Mouse (Mus musculus): ENCODE data around the gene Fnip1. TPM values are rescaled to one million over a fixed set of nuclear protein-coding genes. Genes with fewer than 3 reads are reported as not detected.

Fnip1 gene
- polyA plus RNA-seq, 1 experiment from 2014 or later = 12.4 TPM

DNA sequence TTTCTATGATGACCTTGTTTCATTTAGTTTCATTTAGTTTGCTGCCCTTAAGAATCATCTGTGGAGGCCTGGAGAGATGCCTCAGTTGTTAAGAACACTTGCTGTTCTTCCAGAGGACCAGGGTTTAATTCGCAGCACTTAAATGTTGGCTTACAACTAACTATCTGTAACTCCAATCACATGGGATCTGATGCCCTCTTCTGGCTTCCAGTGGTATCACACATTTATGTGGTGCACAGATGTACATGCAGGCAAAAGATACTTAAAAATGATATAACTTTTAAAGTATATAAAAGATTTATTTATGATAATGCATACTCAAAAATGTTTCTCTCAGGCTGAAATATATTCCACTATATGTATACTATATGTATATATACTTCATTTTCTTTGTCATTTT, 40.4 kb downstream of the Fnip1 start:
- 91% methylated on average over 1 of the region's 1 CpGs for WGBS
- DNase-seq (ENCODE audit: low spot score) = no peak
- Histone ChIP-seq H3K36me3 (ENCODE audit: control insufficient read depth, insufficient read depth, low read length) (peaks cover 19% of the 10 kb centered on the region), H3K4me2 (ENCODE audit: low read length) (no peak overlapping the region), H3K9me3 (ENCODE audit: control insufficient read depth, low read length) (no peaks in the 10 kb centered on the region), H3K4me3 (ENCODE audit: low read depth, low read length) (no peak overlapping the region), H3K27ac (ENCODE audit: low read depth) (no peak overlapping the region), H3K9ac (ENCODE audit: low read length) (no peak overlapping the region), H3K27me3 (replicated peaks; ENCODE audit: control insufficient read depth, insufficient read depth, low read length) (no peaks in the 10 kb centered on the region), H3K4me1 (replicated peaks; ENCODE audit: control insufficient read depth, insufficient read depth, low read length) (no peaks in the 10 kb centered on the region)
- no peak for ATAC-seq (replicated peaks; ENCODE audit: low FRiP score, low TSS enrichment, low read depth)

DNA sequence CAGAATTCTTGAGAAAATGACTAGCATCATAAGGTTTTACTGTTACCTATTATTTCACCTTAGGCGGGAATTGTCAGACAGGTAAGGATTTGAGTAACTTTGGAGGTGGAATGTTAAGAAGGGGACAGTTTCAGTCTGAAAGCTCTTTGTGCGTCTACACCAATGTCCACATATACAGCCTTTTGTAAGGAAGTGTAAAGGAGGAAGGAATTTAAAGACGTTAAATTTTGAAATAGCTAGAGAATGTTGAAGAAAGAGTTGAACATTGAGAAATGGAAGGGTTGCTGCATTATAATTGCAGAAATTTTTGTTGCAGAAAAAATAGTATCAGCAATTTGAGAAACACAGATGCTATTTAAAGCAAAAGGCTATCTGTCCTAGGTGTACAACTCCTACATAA, 48.0 kb downstream of the Fnip1 start:
- Histone ChIP-seq H3K27ac (ENCODE audit: low read depth) (no peak overlapping the region), H3K9ac (ENCODE audit: low read length) (no peak overlapping the region), H3K36me3 (ENCODE audit: control insufficient read depth, insufficient read depth, low read length) (peaks cover 24% of the 10 kb centered on the region), H3K4me1 (replicated peaks; ENCODE audit: control insufficient read depth, insufficient read depth, low read length) (no peaks in the 10 kb centered on the region), H3K9me3 (ENCODE audit: control insufficient read depth, low read length) (no peaks in the 10 kb centered on the region), H3K27me3 (replicated peaks; ENCODE audit: control insufficient read depth, insufficient read depth, low read length) (no peaks in the 10 kb centered on the region), H3K4me2 (ENCODE audit: low read length) (no peak overlapping the region), H3K4me3 (ENCODE audit: low read depth, low read length) (no peak overlapping the region)
- no peak for ATAC-seq (replicated peaks; ENCODE audit: low FRiP score, low TSS enrichment, low read depth)
- no peak for DNase-seq (ENCODE audit: low spot score)
- 92% methylated on average over 3 of the region's 3 CpGs for WGBS

DNA sequence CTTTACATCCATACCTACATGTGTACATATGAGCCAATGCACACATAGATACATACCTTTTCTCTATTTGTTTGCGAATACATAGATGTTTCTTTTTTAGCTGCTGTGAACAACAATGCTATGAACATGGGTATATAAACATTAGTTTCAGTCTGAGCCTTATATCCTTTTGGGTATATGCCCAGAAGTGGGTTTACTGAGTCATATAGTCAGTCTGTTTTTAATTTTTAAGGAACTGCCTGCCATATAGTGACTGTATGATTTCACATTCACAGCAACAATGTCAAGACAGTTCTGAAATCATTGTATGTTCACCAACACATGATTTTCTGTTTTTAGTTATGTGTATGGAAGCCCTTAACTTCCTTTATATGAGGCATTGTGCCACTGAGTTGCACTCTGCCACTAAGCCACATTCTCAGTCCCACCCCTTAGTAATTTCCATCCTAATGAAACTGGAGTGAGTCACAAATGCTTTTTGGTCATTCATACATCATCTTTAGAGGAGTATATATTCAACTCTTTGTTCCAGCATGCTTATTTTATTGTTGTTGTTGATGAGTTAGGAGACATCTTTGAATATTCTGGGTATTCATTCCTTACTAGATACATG, 54.1 kb downstream of the Fnip1 start:
- no peak overlapping the region for H3K4me3 ChIP-seq (ENCODE audit: low read depth, low read length)
- DNase-seq (ENCODE audit: low spot score) = no peak

DNA sequence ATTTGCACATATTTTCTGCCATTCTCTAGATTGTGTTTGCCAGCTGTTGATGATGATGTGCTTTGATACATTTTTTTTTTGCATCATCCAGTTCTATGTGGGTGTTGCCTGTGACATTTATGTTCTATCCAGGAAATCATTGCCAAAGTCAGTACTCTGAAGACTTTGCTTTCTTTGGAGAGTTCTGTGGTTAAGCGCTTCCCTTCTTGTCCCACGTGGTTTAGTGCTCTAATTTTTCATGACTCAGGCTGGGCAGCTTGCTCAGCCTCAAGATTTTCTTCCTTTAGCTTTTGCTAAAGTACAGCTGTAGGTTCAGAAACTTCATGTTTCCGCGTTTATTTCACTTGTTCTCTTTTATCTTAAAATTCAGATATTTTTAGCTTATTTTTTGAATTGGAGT, 54.6 kb downstream of the Fnip1 start:
- no peaks in the 10 kb centered on the region for H3K9me3 ChIP-seq (ENCODE audit: control insufficient read depth, low read length)
- no peaks in the 10 kb centered on the region for H3K27me3 ChIP-seq (replicated peaks; ENCODE audit: control insufficient read depth, insufficient read depth, low read length)
- no peaks in the 10 kb centered on the region for H3K4me1 ChIP-seq (replicated peaks; ENCODE audit: control insufficient read depth, insufficient read depth, low read length)
- 92% methylated on average over 4 of the region's 4 CpGs for WGBS
- DNase-seq (ENCODE audit: low spot score) = no peak
- H3K27ac ChIP-seq (ENCODE audit: low read depth) = no peak overlapping the region
- no peak for ATAC-seq (replicated peaks; ENCODE audit: low FRiP score, low TSS enrichment, low read depth)
- H3K36me3 ChIP-seq (ENCODE audit: control insufficient read depth, insufficient read depth, low read length) = peaks cover 40% of the 10 kb centered on the region
- H3K4me2 ChIP-seq (ENCODE audit: low read length) = no peak overlapping the region
- no peak overlapping the region for H3K4me3 ChIP-seq (ENCODE audit: low read depth, low read length)
- H3K9ac ChIP-seq (ENCODE audit: low read length) = no peak overlapping the region

More for the DNA sequence above, 54.1 kb downstream of the Fnip1 start:
- Histone ChIP-seq H3K4me2 (ENCODE audit: low read length) (no peak overlapping the region), H3K36me3 (ENCODE audit: control insufficient read depth, insufficient read depth, low read length) (peaks cover 37% of the 10 kb centered on the region), H3K4me1 (replicated peaks; ENCODE audit: control insufficient read depth, insufficient read depth, low read length) (no peaks in the 10 kb centered on the region), H3K9me3 (ENCODE audit: control insufficient read depth, low read length) (no peaks in the 10 kb centered on the region), H3K27ac (ENCODE audit: low read depth) (no peak overlapping the region), H3K9ac (ENCODE audit: low read length) (no peak overlapping the region), H3K27me3 (replicated peaks; ENCODE audit: control insufficient read depth, insufficient read depth, low read length) (no peaks in the 10 kb centered on the region)
- 97% methylated on average over 1 of the region's 1 CpGs for WGBS
- no peak for ATAC-seq (replicated peaks; ENCODE audit: low FRiP score, low TSS enrichment, low read depth)

DNA sequence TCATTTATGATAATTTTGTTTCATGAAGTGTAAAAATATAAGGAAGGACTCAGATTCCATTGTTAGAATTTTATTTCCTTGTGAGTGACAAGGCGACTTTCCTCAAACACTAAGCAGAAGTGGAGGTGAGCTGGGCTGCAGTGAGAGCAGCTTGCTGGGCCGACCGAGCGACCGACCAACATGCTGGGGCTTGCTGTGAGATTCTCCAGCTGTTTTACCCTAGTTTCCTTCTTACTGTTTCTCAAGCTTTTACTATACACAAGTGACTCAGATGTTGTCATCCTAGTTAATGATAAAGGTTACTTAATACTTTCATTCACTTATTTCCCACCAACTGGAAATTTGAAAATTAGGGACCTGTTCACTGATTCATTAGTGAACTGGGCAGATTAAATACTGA, 61.8 kb downstream of the Fnip1 start:
- Histone ChIP-seq H3K4me3 (ENCODE audit: low read depth, low read length) (no peak overlapping the region), H3K4me1 (replicated peaks; ENCODE audit: control insufficient read depth, insufficient read depth, low read length) (no peaks in the 10 kb centered on the region), H3K4me2 (ENCODE audit: low read length) (no peak overlapping the region), H3K27ac (ENCODE audit: low read depth) (no peak overlapping the region), H3K27me3 (replicated peaks; ENCODE audit: control insufficient read depth, insufficient read depth, low read length) (no peaks in the 10 kb centered on the region), H3K36me3 (ENCODE audit: control insufficient read depth, insufficient read depth, low read length) (peaks cover 43% of the 10 kb centered on the region), H3K9me3 (ENCODE audit: control insufficient read depth, low read length) (no peaks in the 10 kb centered on the region), H3K9ac (ENCODE audit: low read length) (no peak overlapping the region)
- DNase-seq (ENCODE audit: low spot score) (no peak), ATAC-seq (replicated peaks; ENCODE audit: low FRiP score, low TSS enrichment, low read depth) (no peak)
- 71% methylated on average over 5 of the region's 5 CpGs for WGBS

DNA sequence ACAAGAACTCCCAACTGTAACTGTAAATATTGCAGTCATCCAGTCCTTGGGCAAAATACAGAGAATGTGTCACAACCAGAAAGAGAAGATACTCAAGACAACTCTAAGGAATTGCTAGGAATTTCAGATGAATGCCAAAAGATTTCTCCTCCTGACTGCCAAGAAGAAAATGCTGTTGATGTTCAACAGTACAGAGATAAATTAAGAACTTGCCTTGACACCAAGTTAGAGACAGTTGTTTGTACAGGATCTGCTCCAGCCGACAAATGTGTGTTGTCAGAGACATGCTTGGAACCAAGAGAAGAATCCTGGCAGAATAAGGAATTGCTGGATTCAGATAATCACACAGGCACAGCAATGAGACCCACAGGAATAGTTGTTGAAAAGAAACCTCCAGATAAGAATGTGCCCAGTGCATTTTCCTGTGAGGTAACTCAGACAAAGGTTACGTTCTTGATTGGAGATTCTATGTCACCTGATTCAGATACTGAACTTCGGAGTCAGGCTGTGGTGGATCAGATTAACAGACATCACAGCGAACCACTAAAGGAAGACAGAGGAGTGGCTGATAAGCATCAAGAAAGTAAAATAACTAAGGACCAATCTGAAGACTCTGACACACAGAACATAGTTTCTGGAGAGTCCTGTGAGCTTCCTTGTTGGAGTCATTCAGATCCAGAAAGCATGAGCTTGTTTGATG, 64.7 kb downstream of the Fnip1 start:
- no peak overlapping the region for H3K27ac ChIP-seq (ENCODE audit: low read depth)
- 83% methylated on average over 4 of the region's 4 CpGs for WGBS

DNA sequence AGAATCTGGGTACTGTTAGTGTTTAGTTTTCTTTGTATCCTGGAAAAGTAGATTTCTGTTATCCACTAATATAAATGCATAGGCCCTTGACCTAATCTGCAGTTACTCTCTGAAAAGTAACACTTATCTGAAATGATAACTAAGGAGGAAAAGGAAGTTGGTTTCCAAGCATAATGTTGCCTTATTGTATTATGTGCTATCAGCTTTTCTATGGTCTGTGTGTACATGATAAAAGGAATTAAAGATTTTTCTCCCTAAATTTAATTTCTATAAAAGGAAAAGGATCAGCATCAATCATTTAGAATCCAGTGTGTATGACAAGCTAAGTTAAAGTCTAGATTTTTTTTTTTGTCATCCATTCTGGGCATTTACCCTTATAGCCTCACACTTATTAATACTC, 75.6 kb downstream of the Fnip1 start:
- H3K4me1 ChIP-seq (replicated peaks; ENCODE audit: control insufficient read depth, insufficient read depth, low read length) = no peaks in the 10 kb centered on the region
- ATAC-seq (replicated peaks; ENCODE audit: low FRiP score, low TSS enrichment, low read depth) = no peak

More for the DNA sequence above, 64.7 kb downstream of the Fnip1 start:
- H3K9me3 ChIP-seq (ENCODE audit: control insufficient read depth, low read length) = no peaks in the 10 kb centered on the region
- DNase-seq (ENCODE audit: low spot score) = no peak
- peaks cover 35% of the 10 kb centered on the region for H3K36me3 ChIP-seq (ENCODE audit: control insufficient read depth, insufficient read depth, low read length)
- H3K4me3 ChIP-seq (ENCODE audit: low read depth, low read length) = no peak overlapping the region
- H3K4me1 ChIP-seq (replicated peaks; ENCODE audit: control insufficient read depth, insufficient read depth, low read length) = no peaks in the 10 kb centered on the region
- H3K9ac ChIP-seq (ENCODE audit: low read length) = no peak overlapping the region
- H3K27me3 ChIP-seq (replicated peaks; ENCODE audit: control insufficient read depth, insufficient read depth, low read length) = no peaks in the 10 kb centered on the region
- no peak overlapping the region for H3K4me2 ChIP-seq (ENCODE audit: low read length)
- ATAC-seq (replicated peaks; ENCODE audit: low FRiP score, low TSS enrichment, low read depth) = no peak

DNA sequence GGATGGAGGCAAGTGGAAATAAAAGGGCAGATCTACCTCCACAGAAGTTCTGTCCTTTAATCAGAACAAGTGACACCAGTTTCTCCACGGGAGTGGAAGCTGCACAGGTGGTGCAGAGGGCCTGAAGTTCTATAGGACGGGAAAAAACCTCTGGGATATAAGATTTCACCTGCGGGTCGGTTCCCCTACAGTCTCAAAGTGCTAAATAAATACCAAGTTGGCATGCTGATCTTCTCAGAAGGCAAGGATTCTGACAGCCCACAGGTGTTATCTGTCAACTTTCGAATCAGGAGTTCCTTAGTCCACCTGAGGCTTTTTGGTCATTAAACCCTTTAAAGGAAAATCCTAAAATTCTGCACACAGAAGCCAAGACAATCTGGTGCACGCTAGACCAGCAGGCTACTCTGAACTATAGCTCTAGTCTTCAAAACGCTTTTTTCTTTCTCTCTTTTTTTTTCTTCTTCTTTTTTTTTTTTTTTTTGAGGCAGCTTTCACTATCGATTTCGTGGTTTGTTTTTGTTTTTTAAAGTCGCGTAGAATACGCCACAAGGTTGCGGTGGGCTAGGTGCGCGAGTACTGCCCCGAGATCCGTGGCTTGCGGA, 84.0 kb downstream of the Fnip1 start:
- Histone ChIP-seq H3K27me3 (replicated peaks; ENCODE audit: control insufficient read depth, insufficient read depth, low read length) (no peaks in the 10 kb centered on the region), H3K36me3 (ENCODE audit: control insufficient read depth, insufficient read depth, low read length) (no peaks in the 10 kb centered on the region), H3K27ac (ENCODE audit: low read depth) (peak overlapping the region; percentile 95), H3K4me1 (replicated peaks; ENCODE audit: control insufficient read depth, insufficient read depth, low read length) (peaks cover 18% of the 10 kb centered on the region; the same call in 1 of the 2 replicates), H3K4me3 (ENCODE audit: low read depth, low read length) (peak overlapping the region; percentile 63), H3K4me2 (ENCODE audit: low read length) (peak overlapping the region; percentile 88), H3K9me3 (ENCODE audit: control insufficient read depth, low read length) (no peaks in the 10 kb centered on the region), H3K9ac (ENCODE audit: low read length) (peak overlapping the region; percentile 74)
- WGBS = under 1% methylated on average over 18 of the region's 18 CpGs
- DNase-seq (ENCODE audit: low spot score) = peak; percentile 63
- no peak for ATAC-seq (replicated peaks; ENCODE audit: low FRiP score, low TSS enrichment, low read depth)

More for the DNA sequence above, 75.6 kb downstream of the Fnip1 start:
- no peak overlapping the region for H3K4me3 ChIP-seq (ENCODE audit: low read depth, low read length)
- H3K9me3 ChIP-seq (ENCODE audit: control insufficient read depth, low read length) = no peaks in the 10 kb centered on the region
- H3K27me3 ChIP-seq (replicated peaks; ENCODE audit: control insufficient read depth, insufficient read depth, low read length) = no peaks in the 10 kb centered on the region
- H3K4me2 ChIP-seq (ENCODE audit: low read length) = no peak overlapping the region
- peaks cover 39% of the 10 kb centered on the region for H3K36me3 ChIP-seq (ENCODE audit: control insufficient read depth, insufficient read depth, low read length)
- no peak overlapping the region for H3K9ac ChIP-seq (ENCODE audit: low read length)
- DNase-seq (ENCODE audit: low spot score) = no peak
- no peak overlapping the region for H3K27ac ChIP-seq (ENCODE audit: low read depth)

Data from intestine, embryonic 14.5 days (tissue).